Mouse (Mus musculus) right cerebral cortex, postnatal 14 days (tissue): Measurements from ENCODE around the gene Ush2a.

ENCODE experiments used
- DNase-seq: peaks from one replicate; pipeline ENCODE4 v3.0.0; 2022

The Ush2a gene

GRCm38 (mm10) chr1:188387820-188388471, 126.1 kb downstream of the Ush2a start:
- no peak for DNase-seq

GRCm38 (mm10) chr1:188390080-188390479, 128.3 kb downstream of the Ush2a start:
- no peak for DNase-seq

GRCm38 (mm10) chr1:188407176-188407575, 145.4 kb downstream of the Ush2a start:
- no peak for DNase-seq

DNA sequence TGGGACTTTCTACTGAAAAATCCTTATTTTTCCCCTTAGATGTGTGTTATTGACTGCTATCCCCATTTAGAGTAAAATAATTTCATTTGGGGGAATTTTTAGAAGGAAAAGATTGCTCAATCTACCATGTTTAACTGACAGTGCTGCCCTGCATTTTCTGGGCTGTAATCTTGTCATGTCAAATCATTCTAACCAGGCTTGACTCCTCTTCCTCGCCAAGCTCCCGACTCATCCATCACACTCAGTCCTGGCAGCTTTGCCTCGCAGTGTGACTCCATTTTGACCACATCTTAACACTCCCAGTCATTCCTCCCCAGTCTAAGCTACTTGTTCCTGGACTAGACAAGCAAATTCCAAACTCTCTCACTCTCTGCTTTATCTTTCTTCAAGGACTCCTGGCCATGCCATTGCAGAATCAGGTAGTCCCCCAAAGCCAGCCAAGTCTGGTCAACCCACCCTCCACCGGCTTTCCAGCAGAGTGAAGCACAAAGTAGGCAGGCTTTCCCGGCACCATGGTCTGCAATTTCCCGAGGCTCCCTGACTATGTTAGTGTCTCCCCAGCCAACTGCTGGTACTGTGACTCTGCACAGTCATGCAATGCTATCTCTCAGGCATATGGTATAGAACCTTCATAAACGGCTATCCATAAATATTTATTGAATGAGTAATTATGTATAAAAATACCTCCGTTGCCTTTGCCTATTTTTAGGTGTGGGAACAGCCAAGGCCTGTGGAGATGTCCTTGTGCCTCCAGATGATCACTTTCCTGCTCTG, 146.0 kb downstream of the Ush2a start:
- no peak for DNase-seq

- no peak for DNase-seq
Observed at GRCm38 (mm10) chr1:188410547-188410946, 148.7 kb downstream of the Ush2a start.

DNA sequence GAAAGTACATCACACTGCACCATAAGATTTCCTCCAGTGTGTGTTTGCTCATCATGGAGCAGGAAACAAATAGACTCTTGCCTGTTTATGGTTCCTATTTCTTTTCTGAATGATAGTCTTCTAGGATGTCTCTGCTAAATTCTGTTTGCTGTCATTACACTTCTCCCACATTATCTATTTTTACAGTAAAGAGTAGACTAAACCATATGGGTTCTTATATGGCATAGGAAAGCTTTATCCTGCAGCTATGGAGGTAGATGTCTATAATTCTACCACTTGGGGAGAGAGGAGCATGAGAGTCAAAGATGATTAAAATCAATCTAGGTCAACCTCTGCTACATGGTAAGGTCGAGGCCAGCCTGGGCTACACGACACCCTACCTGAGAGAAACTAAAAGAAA, 158.7 kb downstream of the Ush2a start:
- no peak for DNase-seq

- DNase-seq, result no peak
Observed at GRCm38 (mm10) chr1:188428172-188428571, 166.3 kb downstream of the Ush2a start.

GRCm38 (mm10) chr1:188430689-188431088, 168.9 kb downstream of the Ush2a start:
- no peak for DNase-seq

DNA sequence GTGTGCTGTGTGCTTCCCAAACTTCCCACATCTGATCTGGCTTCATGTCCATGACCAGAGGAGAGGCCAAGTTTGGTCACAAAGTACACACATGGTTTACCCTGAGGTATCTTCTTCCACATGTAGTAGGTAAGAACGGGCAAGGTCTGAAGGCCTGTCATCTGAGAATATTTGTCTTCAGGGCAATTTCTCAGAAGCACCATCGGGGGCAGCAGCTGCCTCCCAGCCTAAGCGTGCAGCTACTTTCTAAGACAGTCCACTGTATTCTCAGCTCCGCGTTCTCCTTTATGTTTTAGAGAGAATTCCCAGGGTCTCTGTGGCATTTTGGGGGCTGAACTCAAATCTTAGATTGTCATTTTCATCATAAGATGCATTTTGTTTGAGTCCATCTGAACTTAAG, 186.1 kb downstream of the Ush2a start:
- no peak for DNase-seq

DNA sequence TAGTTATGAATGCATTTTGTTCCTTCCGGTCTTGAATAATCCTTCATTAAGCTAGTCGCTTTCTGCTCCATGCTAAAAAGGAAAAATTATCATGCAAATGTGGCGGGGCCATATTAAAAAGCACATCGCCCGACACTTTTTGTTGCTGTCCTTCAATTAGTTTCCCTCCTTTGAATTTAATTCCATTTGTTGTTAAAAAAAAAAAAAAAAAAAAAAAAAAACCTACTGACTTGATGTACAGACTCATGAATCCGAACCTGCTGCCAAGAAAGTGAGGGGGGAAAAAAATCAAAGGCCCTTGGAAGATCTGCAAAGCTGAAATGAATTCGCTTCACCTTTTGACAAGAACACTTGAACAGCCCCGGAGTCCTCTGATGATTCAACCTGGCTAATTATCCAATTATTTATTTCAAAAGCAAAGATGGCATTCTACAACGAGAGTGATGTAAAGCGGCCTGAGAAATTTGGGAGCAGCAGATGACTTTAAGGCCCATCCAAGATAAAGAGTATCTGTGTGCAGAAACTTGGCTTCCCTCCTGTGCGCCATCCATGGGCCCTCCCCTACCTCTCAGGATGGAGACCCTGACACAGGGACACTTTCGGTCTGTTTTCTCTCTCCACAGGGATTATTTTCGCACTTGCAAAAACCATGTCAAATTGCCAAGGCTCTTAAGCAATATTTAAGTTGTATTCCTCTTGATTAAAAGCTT, 194.8 kb downstream of the Ush2a start:
- no peak for DNase-seq

DNA sequence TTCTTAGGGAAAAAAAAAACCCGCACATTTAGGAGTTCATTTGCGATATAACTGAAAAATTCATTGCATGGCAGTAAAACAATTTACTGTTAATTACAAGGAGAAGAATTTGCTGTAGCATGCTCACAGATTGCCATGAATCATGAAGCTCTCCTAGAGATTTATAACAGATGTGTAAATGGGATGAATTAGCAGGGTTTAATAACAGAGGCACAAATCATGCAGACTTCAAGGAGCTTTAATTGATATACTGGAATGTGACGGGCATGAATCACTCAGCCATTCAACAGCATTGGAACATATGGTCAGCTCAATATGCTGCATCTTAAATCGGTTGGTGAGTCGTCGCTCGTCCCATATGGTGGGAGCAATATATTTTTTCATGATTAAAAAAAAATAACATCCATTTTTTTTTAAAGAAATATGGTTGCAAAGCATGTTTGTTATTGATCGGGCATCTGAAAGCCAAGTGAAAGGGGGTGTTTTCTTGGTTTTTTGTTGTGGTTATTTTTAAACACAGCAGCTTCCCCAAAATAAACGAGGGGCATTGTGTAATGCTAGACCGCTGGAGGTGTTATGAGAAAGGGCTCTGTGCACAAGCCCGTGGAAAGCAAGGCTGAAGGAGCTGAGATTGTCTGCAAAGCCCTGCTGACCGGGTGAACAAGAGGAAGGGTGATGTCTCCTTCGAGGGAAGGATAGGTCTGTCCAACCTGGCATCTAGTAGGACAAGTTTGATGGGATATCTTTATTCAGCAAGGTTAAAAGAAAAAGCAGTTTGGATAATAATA, 195.6 kb downstream of the Ush2a start:
- no peak for DNase-seq

DNA sequence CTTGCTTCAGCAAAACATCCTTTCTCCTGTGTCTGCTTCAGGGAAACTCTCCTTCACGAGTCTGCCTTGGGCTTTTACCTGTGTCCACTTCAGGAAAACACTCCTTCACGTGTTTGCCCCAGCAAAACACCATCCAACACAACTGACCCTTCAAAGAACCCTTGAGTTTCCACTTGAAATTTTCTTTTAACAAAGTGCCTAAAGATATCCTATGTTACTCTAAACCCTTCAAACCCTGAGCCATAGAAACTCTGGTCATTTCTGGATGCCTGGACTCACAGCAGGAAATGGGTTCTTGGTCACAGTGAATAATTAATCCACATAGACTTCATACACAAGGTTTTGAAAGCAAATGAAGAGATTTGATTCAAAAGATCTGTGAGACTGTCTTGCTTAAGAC, 199.4 kb downstream of the Ush2a start:
- no peak for DNase-seq

DNA sequence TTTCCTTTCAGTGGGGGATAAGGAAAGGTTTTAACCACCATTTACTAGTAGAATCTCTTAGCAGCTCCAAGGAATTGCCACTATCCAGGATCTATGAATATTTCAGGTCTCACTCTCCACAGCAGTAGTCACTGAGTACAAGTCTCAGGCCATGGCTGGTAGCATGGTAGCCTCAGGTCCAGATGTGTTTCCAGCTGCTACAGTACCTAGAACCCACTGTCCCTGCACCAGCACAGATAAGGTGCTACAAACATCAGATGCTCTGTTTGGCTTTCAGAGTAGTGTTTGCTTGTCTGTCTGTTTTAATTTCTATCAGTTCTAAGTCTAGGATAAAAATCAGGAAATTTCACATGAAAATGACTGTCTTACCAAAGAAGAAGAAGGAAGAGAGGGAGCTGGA, 202.8 kb downstream of the Ush2a start:
- DNase-seq, result no peak

DNA sequence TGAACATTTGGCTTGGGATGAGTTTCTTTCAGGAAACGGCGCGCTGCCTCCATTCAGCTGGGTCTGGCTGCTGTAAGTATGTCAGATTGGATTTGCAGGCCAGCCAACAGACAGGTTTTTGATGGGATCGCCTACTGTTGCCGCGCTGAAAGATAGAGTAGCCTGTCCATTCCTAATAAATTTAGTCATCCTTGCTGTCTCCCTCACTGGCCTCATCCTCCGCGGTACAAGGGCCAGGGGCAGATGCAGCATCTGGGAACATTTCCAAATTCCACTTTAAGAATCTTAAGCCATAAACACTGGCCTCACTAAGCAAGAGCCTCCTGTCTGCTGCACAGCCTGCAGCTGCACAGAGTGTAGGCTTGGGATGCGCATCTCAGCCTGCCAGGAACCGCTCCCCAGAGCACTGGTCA, 206.6 kb downstream of the Ush2a start:
- DNase-seq, result peak; percentile 7

- no peak for DNase-seq
Observed at GRCm38 (mm10) chr1:188504958-188505357, 243.1 kb downstream of the Ush2a start.

DNA sequence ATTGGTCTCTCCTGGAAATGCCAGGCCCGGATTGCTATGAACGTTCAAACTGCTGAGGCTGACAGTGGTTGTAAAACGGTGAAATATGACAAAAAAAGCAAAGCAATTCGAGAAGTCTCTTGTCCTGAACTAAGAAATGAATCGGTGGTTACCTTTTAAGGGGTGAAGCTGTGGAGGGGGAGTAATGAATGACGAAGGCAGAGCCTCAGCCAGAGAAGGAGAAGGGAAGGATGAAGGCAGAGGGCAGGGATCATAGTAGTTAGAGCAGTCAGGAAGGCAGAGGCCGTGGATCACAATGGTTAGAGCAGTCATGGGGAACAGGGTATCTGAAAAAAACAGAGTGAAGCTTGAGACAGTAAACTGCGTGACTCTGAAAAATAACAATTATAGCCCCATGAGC, 257.0 kb downstream of the Ush2a start:
- DNase-seq, result no peak

DNA sequence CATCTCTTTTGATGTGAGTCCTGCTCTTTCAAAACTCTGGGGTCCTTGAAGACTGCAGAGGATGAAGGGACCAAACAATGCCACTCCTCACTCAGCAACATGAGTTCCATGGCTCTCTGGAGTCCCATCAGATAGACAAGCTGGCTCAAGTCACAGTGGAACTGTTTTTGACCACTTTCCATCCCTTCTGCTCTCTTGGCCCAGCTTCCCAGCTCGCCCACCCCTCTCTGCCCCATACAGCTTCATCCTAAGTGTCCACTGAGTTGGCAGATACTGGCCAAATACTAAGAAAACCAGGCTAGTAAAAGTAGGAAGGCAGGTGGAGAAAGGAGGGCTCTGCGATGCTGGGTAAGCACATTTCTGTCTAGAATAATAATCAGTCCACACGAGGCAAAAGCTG, 265.6 kb downstream of the Ush2a start:
- DNase-seq, result no peak

GRCm38 (mm10) chr1:188529606-188530131, 267.8 kb downstream of the Ush2a start:
- no peak for DNase-seq

DNA sequence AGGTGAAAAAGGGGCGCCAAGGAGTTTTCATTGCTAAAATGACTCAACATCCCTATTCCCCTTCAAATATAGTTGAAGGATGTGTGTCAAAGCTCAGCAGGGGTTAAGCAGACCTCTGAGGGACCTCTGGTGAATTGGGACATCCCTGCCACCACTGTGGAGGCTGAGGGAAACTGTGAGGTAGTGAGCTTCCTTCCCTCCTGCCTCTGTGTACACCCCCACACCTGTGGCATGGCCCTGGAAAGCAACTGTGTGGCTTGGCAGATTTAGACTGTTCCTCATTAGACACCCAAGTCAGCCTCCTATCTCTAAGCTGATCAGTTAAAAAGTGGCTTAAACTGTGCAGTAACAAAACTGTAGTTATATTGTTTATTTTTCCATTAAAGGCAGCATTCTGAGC, 275.2 kb downstream of the Ush2a start:
- DNase-seq, result no peak

DNA sequence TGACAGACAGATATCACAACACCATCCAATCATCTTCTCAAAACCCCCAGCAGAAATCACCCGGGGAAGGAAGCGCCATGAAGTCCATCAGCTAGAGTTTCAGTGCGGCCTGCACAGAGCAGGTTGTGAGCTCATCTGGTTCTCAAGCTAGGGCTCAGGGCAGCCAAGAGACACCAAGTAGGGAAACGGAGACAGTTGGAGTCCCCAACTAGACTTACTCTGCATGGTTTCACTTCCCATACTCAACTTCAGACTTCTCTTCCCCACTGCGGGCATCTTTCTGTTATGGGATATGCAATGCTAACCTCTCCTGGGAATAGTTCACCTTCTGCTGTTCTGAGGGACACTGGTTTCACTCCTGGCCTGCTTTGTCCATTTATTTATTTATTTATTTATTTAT, 277.8 kb downstream of the Ush2a start:
- no peak for DNase-seq

- no peak for DNase-seq
Observed at GRCm38 (mm10) chr1:188541492-188541891, 279.7 kb downstream of the Ush2a start.

GRCm38 (mm10) chr1:188543364-188543763, 281.5 kb downstream of the Ush2a start:
- no peak for DNase-seq

DNA sequence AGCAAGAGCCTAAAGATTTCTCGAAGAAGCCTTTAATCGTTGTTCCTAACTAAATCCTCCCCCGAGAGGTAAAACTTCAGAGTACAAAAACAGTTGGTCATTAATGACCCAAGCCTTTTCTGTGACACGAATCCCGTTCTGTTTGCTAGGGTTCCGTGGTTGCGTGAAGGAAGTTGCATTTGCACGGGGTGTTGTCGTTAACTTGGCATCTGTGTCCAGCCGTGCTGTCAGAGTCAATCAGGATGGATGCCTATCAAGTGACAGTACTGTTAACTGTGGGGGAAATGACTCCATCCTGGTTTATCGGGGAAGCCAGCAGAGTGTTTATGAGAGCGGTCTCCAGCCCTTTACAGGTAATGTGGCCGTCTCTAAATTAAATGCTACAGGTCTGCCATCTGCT, 287.9 kb downstream of the Ush2a start:
- no peak for DNase-seq
